Mouse (Mus musculus) adrenal gland, adult 18-20 months (tissue): Measurements from ENCODE around the gene Chaf1b. TPM values are rescaled to one million over a fixed set of nuclear protein-coding genes. Genes with fewer than 3 reads are reported as not detected.

Experiments
- DNase-seq, 2 experiments: peaks; one replicate each; pipeline ENCODE4 v3.0.0; 2021 to 2022; ENCODE audit warnings: low spot score in 2 of 2
- long read RNA-seq, 2 experiments: library from polyadenylated mRNA; stranded (forward); transcript quantifications; one replicate each; pipeline ENCODE4 v2.0.0; 2021
- total RNA-seq, 2 experiments: library from RNA; stranded (reverse); gene quantifications; 1 replicate in 1 of 2; 2 replicates in 1 of 2; pipeline ENCODE4 v1.2.3; 2021

Gene Chaf1b
- total RNA-seq = 1 to 10 TPM; 1.5 to 2.1 TPM
- long read RNA-seq, experiment 1, partial matches to known transcripts = 0 of 2 reads
- long read RNA-seq, experiment 1, other reads (novel, unspliced or antisense) = 0 of 2 reads
- long read RNA-seq, experiment 2 = 0 reads

DNA sequence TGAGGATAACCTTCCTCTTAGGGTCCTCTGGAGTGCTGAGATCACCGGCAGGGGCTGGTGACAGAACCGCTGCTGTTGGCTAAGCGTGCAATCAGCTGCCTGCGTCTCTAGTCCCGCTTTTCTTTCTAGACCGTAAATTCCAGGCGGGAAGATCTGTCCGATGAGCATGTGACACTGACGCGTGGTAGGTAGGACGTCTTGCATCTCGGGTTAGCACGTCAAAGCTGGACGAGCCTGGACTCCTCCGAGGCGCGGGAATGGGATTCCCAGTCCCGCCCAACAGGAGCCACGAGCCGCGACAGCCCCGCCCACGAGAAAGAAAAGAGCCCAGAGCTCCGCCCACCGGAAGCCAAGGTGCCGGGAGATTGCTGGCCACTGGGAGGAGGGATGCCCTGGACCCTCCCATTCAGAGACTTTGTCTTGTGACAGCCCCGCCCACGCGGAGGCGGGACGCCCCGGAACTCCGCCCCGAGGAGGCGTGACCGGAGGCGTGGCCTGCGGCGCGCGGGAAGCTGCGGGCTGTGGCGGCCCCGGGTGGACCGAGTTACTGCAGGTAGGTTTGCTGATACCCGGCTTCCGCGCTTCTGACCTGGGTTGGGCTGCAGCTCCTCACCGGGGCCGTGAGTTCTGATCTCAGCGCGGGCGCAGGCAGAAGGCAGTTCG is at the start of gene Chaf1b:
Gene Chaf1b (plus strand): TSS at position 479 of the 663 bp plus-strand sequence.
- DNase-seq = peak; percentile 98

DNA sequence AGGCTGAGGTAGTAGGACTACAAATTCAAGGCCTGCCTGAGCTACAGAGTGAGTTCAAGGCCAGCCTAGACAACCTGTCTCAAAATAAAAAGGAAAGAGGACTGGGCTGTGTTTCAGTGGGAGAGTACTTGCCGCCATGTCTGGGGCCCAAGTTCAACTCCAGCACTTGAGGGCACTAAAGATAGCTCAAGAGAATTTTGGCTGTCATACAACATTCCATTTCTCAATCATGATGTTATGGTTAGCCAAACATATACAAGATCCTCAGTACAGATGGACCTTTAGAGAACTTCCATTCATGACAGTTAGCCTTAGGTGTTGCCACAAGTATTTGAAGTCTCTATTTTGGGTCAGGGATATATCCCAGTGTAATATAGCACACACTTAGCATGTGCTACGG is 49.6 kb upstream of the Chaf1b start:
- DNase-seq = no peak

GRCm38 (mm10) chr16:93839049-93839448 is 44.7 kb upstream of the Chaf1b start:
- DNase-seq = no peak

GRCm38 (mm10) chr16:93850527-93850926 is 33.2 kb upstream of the Chaf1b start:
- no peak for DNase-seq

GRCm38 (mm10) chr16:93859967-93860366 is 23.7 kb upstream of the Chaf1b start:
- no peak for DNase-seq

DNA sequence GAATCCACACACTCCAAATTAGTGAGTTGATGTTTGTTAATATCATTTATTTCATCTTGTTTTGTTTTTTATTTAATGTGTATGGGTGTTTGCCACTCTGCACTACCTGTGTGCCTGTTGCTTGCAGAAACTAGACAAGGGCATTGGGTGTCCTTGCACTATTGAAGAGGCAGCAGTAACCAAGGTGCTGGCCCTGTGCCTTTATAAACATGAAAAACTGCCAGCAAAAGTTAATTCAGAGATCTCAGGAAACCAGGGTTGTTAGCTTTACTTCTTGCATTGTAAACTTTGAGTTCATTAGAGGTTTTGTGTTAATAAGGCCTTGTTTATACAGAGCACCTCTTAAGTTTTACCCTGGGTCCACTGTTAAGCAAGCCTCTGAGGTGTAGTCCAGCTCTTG is 23.0 kb upstream of the Chaf1b start:
- peak in 1 of 2 experiments; percentile 29 for DNase-seq

DNA sequence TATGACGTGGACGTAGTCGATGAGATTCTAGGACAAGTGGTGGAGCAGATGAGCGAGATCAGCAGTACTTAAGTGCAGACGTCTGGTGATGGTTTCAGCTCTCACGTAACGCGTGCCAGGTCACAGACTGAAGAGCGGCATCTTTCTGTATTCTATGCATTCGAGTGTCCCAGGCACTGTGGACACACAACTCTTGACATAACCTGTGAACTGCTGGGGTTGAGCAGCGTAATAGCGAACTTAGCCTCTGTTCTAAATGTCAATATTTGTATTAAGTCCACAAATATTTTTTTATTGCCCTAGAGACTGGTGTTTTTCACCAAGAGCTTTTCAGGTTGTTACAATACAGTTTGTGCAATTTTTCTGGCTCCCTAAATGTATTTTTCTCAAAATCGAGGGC is 8.9 kb upstream of the Chaf1b start:
- DNase-seq = no peak

GRCm38 (mm10) chr16:93877612-93878380 is 5.9 kb upstream of the Chaf1b start:
- no peak for DNase-seq

DNA sequence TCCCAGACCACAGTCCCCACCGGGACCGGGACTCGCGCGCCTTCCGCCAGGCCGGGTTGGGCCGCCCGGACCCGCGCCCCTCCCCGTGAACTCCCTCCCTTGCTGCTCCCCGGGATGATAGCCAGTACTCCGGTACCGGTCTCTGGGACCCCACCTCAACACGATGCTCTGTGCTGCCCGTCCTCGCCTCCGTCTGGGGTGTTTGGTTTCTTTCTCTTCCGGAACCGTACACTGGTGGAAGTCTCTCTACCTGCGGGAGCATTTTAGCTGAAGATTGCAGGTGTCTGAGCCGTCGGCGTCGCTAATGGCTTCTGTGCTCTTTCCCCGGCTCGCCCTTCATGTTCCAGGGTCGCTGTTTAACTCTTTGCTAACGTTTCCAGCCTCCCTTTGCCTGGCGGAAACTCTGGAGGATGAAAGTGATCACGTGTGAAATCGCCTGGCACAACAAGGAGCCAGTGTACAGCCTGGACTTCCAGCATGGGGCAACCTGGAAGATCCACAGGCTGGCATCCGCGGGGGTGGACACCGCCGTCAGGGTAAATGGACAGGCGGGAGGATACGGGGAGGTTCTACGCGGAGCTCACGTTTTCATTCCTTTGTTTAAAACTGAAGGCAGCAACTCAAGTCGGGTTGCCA is 503 bp downstream of the Chaf1b start:
- no peak for DNase-seq

DNA sequence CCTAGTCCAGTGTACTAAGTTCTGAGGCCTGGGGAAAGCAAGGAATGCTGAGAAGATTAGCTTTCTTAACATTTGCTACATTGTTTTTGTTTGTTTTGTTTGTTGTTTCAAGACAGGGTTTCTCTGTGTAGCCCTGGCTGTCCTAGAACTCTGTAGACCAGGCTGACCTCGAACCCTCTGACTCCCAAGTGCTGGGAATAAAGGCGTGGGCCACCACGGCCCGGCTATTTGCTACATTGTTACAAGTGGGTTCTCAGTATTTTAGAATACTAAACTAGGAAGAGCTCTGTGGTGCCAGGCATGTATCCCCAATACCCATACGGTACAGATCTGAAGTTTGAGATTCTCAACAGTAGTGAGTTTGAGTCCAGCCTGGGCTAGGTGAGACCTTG is 1.0 kb downstream of the Chaf1b start:
- no peak for DNase-seq

GRCm38 (mm10) chr16:93888481-93888880 is 4.8 kb downstream of the Chaf1b start:
- DNase-seq = no peak

DNA sequence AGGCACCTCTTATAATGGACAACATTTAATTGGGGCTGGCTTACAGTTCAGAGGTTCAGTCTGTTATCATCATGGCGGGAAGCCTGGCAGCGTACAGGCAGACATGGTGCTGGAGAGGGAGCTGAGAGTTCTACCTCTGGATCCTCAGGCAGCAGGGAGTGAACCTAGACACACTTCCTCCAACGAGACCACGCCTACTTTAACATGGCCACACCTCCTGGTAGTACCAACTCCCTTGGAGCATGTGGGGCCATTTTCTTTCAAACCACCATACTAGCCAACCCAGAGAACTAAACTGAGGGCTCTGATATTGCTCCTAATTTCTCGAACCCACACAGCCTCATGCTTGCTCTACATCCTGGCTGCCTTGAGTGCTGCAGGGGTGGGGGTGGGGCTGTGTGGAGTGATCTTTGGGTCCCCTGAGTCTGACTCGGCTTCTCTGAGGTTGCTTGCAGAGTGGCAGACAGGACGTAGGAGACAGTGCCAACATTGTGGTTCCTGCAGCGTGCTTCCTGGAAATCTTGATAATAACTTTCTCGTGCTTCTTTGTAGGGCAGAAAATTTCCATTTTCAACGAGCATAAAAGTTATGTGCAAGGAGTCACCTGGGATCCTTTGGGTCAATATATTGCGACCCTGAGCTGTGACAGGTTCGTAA is 7.4 kb downstream of the Chaf1b start:
- no peak for DNase-seq

DNA sequence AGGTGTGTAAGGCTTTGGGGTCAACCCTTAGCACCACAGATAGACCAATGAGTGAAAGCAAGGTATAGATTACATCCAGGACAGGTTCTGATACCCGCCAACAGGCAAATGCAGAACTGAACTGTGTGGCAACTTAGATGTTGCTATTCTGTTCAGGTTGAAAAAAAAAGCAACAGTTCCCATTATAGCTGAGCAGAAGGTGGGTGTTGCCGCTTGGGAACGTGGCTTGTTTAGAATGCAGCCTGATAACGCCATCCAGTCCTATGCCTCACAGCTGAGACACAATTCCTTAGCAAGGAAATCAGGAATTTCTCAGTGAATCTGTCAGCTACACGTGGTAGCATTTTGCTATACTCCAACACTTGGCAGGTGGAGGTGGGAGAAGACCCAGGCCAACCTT is 9.6 kb downstream of the Chaf1b start:
- no peak for DNase-seq

GRCm38 (mm10) chr16:93903027-93903426 is 19.3 kb downstream of the Chaf1b start:
- DNase-seq = no peak

- DNase-seq = peak; percentile 57 to 58
Observed at GRCm38 (mm10) chr16:93906156-93907014, 22.7 kb downstream of the Chaf1b start.

DNA sequence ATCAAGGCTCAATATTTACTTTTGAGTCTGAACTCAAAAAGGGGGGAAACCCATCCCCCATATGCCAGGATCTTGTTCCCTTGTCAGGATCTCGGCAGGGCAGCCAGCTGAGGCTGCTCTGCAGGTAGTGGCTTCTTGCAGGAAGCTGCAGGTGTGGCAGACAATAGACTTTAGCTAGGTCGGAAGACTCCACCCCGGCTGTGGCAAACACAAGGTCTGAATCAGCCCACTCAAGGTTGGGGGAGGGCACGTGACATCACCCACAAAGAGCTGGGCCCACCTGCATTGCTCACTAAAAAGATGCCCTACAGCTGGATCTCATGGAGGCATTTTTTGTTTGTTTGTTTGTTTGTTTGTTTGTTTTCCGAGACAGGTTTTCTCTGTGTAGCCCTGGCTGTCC is 24.1 kb downstream of the Chaf1b start:
- DNase-seq = no peak

GRCm38 (mm10) chr16:93908196-93908595 is 24.5 kb downstream of the Chaf1b start:
- DNase-seq = no peak

- no peak for DNase-seq
Observed at GRCm38 (mm10) chr16:93909936-93910335, 26.2 kb downstream of the Chaf1b start.

GRCm38 (mm10) chr16:93910735-93911665 is 27.3 kb downstream of the Chaf1b start:
- no peak for DNase-seq
